Mouse (Mus musculus): ENCODE results near the gene Chd6. TPM values are rescaled to one million over a fixed set of nuclear protein-coding genes. Genes with fewer than 3 reads are reported as not detected.
"Not testable (repeated sequence)": the region's sequence is repeated elsewhere in the genome, so short reads cannot be mapped to it uniquely, and the experiment has no call there.

The Chd6 gene
- polyA plus RNA-seq, 1 experiment from 2014 or later = 35.3 TPM

GRCm38 (mm10) chr2:160962149-160962548 is 146.7 kb downstream of the Chd6 start:
- 91% methylated on average over 1 of the region's 1 CpGs for WGBS
- no peak overlapping the region for H3K27ac ChIP-seq (ENCODE audit: low read depth)
- no peak overlapping the region for H3K4me2 ChIP-seq
- TF ChIP-seq CTCF (IDR thresholded peaks at IDR 0.05; ENCODE audit: low read depth) = no peak
- DNase-seq (no peak), ATAC-seq (ENCODE audit: insufficient read depth) (no peak)
- no peak overlapping the region for H3K4me3 ChIP-seq (ENCODE audit: low read depth, low read length)
- no peaks in the 10 kb centered on the region for H3K4me1 ChIP-seq (ENCODE audit: insufficient read depth)
- peaks cover 76% of the 10 kb centered on the region for H3K36me3 ChIP-seq (ENCODE audit: insufficient read depth)
- no peaks in the 10 kb centered on the region for H3K9me3 ChIP-seq (ENCODE audit: low read depth, low read length)
- no peaks in the 10 kb centered on the region for H3K27me3 ChIP-seq (ENCODE audit: insufficient read depth, low read length)
- no peak overlapping the region for H3K9ac ChIP-seq

DNA sequence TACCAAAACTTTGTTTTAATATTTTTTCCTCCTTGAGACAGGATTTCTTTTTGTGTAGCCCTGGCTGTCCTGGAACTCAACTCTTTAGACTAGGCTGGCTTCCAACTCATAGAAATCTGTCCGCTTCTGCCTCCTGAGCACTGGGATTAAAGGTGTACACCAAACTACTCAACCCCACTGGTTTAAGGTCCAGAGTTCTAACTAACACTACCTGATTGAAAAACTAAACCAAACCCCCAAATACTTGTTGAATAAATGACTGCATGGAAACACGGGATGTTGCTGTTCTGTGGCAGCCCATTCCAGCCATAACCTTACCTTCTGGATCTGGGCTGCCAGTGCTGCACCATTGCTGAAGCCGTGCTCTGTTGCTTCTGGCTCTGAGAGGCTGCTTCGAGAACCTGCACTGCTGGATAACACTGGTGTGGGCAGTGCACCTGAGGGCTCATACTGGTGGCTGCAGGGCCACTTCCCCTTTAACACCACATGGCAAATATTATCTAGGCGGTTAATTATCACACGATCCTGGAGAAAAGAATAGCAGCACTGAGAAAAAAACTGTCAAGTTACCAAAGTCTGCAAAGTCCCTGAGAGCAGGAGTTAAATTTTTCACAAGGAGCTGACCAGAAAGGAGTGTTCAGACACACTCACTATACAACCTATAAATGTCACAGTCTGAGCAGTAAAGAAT is 147.8 kb downstream of the Chd6 start:
- H3K4me1 ChIP-seq (ENCODE audit: insufficient read depth) = no peaks in the 10 kb centered on the region
- DNase-seq = no peak
- H3K27me3 ChIP-seq (ENCODE audit: insufficient read depth, low read length) = no peaks in the 10 kb centered on the region
- H3K9ac ChIP-seq = no peak overlapping the region
- H3K9me3 ChIP-seq (ENCODE audit: low read depth, low read length) = no peaks in the 10 kb centered on the region
- 88% methylated on average over 6 of the region's 6 CpGs for WGBS
- peaks cover 77% of the 10 kb centered on the region for H3K36me3 ChIP-seq (ENCODE audit: insufficient read depth)
- no peak for ATAC-seq (ENCODE audit: insufficient read depth)
- no peak overlapping the region for H3K4me2 ChIP-seq
- no peak overlapping the region for H3K27ac ChIP-seq (ENCODE audit: low read depth)
- H3K4me3 ChIP-seq (ENCODE audit: low read depth, low read length) = no peak overlapping the region
- TF ChIP-seq CTCF (IDR thresholded peaks at IDR 0.05; ENCODE audit: low read depth) = no peak

GRCm38 (mm10) chr2:160959901-160960300 is 149.0 kb downstream of the Chd6 start:
- no peak overlapping the region for H3K9ac ChIP-seq
- H3K4me3 ChIP-seq (ENCODE audit: low read depth, low read length) = no peak overlapping the region
- H3K27me3 ChIP-seq (ENCODE audit: insufficient read depth, low read length) = no peaks in the 10 kb centered on the region
- WGBS = 87% methylated on average over 5 of the region's 5 CpGs
- H3K9me3 ChIP-seq (ENCODE audit: low read depth, low read length) = no peaks in the 10 kb centered on the region
- TF ChIP-seq CTCF (IDR thresholded peaks at IDR 0.05; ENCODE audit: low read depth) = no peak
- peaks cover 77% of the 10 kb centered on the region for H3K36me3 ChIP-seq (ENCODE audit: insufficient read depth)
- DNase-seq = no peak
- H3K4me1 ChIP-seq (ENCODE audit: insufficient read depth) = no peaks in the 10 kb centered on the region
- no peak overlapping the region for H3K27ac ChIP-seq (ENCODE audit: low read depth)
- no peak for ATAC-seq (ENCODE audit: insufficient read depth)
- H3K4me2 ChIP-seq = no peak overlapping the region

DNA sequence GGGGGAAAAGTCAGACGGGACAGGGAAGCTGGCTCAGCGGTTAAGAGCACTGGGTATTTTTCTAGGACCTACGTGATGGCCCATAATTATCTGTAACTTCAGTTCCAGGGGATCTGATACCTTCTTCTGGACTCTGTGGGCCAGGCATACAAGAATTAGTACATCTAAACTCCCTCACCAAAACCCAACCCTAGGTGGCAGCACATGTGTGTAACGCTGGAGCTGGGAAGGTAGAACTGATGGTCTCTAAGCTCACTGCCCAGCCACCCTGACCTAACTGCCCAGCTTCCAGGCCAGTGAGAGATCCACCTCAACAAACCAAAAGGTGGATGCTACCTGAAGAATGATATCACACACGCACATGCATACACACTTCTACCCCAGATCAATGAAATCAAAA is 150.1 kb downstream of the Chd6 start:
- H3K36me3 ChIP-seq (ENCODE audit: insufficient read depth) = peaks cover 84% of the 10 kb centered on the region

DNA sequence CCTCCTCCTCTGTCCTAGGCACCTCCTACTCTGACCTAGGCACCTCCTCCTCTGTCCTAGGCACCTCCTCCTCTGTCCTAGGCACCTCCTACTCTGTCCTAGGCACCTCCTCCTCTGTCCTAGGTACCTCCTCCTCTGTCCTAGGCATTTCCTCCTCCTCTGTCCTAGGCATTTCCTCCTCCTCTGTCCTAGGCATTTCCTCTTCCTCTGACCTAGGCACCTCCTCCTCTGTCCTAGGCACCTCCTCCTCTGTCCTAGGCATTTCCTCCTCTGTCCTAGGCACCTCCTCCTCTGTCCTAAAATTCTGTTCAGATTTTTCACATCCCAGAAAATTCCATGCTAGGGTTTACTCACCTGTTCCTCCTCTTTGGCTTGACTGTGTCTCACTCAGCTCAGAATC is 151.1 kb downstream of the Chd6 start:
- not testable (repeated sequence) for H3K9me3 ChIP-seq (ENCODE audit: low read depth, low read length); H3K4me1 ChIP-seq (ENCODE audit: insufficient read depth); H3K27me3 ChIP-seq (ENCODE audit: insufficient read depth, low read length); H3K4me2 ChIP-seq; H3K9ac ChIP-seq; H3K4me3 ChIP-seq (ENCODE audit: low read depth, low read length); H3K27ac ChIP-seq (ENCODE audit: low read depth); DNase-seq; ATAC-seq (ENCODE audit: insufficient read depth)
- H3K36me3 ChIP-seq (ENCODE audit: insufficient read depth) = peaks cover 85% of the 10 kb centered on the region

More for the DNA sequence above, 150.1 kb downstream of the Chd6 start:
- ATAC-seq (ENCODE audit: insufficient read depth) (no peak), DNase-seq (peak; percentile 52)
- Histone ChIP-seq H3K4me2 (no peak overlapping the region), H3K4me1 (ENCODE audit: insufficient read depth) (no peaks in the 10 kb centered on the region), H3K9ac (no peak overlapping the region), H3K27me3 (ENCODE audit: insufficient read depth, low read length) (no peaks in the 10 kb centered on the region), H3K4me3 (ENCODE audit: low read depth, low read length) (no peak overlapping the region), H3K9me3 (ENCODE audit: low read depth, low read length) (no peaks in the 10 kb centered on the region), H3K27ac (ENCODE audit: low read depth) (no peak overlapping the region)
- peak; percentile 44 for TF ChIP-seq CTCF (IDR thresholded peaks at IDR 0.05; ENCODE audit: low read depth)
- WGBS = 82% methylated on average over 5 of the region's 5 CpGs

DNA sequence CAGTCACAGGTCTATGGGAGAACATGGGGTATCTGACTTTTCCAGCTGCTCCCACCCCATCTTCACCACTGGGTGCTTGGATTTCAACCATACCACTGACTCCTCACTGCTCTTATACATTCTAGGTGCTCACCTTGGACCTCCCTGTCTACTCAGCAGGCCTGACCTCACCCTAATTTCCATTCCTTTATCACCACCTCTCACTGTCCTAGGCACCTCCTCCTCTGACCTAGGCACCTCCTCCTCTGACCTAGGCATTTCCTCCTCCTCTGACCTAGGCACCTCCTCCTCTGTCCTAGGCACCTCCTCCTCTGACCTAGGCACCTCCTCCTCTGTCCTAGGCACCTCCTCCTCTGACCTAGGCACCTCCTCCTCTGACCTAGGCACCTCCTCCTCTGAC is 151.6 kb downstream of the Chd6 start:
- H3K27ac ChIP-seq (ENCODE audit: low read depth); H3K4me2 ChIP-seq; H3K9ac ChIP-seq; DNase-seq; H3K4me1 ChIP-seq (ENCODE audit: insufficient read depth); H3K27me3 ChIP-seq (ENCODE audit: insufficient read depth, low read length); H3K9me3 ChIP-seq (ENCODE audit: low read depth, low read length); ATAC-seq (ENCODE audit: insufficient read depth); H3K4me3 ChIP-seq (ENCODE audit: low read depth, low read length): not testable (repeated sequence)
- peaks cover 84% of the 10 kb centered on the region for H3K36me3 ChIP-seq (ENCODE audit: insufficient read depth)

- Histone ChIP-seq H3K9me3 (ENCODE audit: low read depth, low read length) (no peaks in the 10 kb centered on the region), H3K27ac (ENCODE audit: low read depth) (no peak overlapping the region), H3K9ac (no peak overlapping the region), H3K4me2 (no peak overlapping the region), H3K27me3 (ENCODE audit: insufficient read depth, low read length) (no peaks in the 10 kb centered on the region), H3K4me1 (ENCODE audit: insufficient read depth) (no peaks in the 10 kb centered on the region), H3K36me3 (ENCODE audit: insufficient read depth) (peaks cover 85% of the 10 kb centered on the region), H3K4me3 (ENCODE audit: low read depth, low read length) (no peak overlapping the region)
- WGBS = 64% methylated on average over 7 of the region's 7 CpGs
- no peak for ATAC-seq (ENCODE audit: insufficient read depth)
- TF ChIP-seq CTCF (IDR thresholded peaks at IDR 0.05; ENCODE audit: low read depth) = peak; percentile 37; the same call in 1 of the 2 replicates
- DNase-seq = peak; percentile 53
Measured at GRCm38 (mm10) chr2:160955331-160955730, 153.5 kb downstream of the Chd6 start.

DNA sequence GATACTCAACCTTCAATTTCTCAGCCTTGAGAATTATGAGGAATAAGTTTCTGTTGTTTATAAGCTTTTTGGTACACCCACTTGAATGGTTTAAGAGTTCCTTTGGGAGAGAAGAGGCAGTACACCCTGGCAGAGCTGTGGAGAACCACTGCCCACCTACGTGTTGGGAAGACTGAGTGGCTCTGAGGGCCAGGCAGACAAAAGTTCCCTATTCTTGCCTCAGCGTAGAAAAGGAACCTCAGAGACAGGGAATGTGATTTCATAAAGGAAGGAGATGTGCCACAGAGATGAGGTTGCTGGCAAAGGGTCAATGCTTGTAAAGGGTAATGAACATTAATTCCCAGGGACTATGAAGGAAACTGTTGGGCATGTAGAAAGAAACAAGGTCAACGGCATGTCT is 154.3 kb downstream of the Chd6 start:
- peaks cover 85% of the 10 kb centered on the region for H3K36me3 ChIP-seq (ENCODE audit: insufficient read depth)
- H3K4me1 ChIP-seq (ENCODE audit: insufficient read depth) = no peaks in the 10 kb centered on the region
- 79% methylated on average over 3 of the region's 3 CpGs for WGBS
- H3K27me3 ChIP-seq (ENCODE audit: insufficient read depth, low read length) = no peaks in the 10 kb centered on the region
- no peak for ATAC-seq (ENCODE audit: insufficient read depth)
- no peak overlapping the region for H3K4me3 ChIP-seq (ENCODE audit: low read depth, low read length)
- no peak overlapping the region for H3K4me2 ChIP-seq
- DNase-seq = no peak
- no peaks in the 10 kb centered on the region for H3K9me3 ChIP-seq (ENCODE audit: low read depth, low read length)
- no peak for TF ChIP-seq CTCF (IDR thresholded peaks at IDR 0.05; ENCODE audit: low read depth)
- no peak overlapping the region for H3K27ac ChIP-seq (ENCODE audit: low read depth)
- H3K9ac ChIP-seq = no peak overlapping the region

Data from lung, embryonic 14.5 days (tissue).